Mouse (Mus musculus): ENCODE results near the gene Gm21976.
A peak's percentile ranks its signal among the peaks of the same experiment; 100 is the strongest.

Gm21976 gene

GRCm38 (mm10) chr13:98297883-98298482 is 18.3 kb downstream of the Gm21976 start:
- no peak for DNase-seq (ENCODE audit: low read depth, low spot score)

DNA sequence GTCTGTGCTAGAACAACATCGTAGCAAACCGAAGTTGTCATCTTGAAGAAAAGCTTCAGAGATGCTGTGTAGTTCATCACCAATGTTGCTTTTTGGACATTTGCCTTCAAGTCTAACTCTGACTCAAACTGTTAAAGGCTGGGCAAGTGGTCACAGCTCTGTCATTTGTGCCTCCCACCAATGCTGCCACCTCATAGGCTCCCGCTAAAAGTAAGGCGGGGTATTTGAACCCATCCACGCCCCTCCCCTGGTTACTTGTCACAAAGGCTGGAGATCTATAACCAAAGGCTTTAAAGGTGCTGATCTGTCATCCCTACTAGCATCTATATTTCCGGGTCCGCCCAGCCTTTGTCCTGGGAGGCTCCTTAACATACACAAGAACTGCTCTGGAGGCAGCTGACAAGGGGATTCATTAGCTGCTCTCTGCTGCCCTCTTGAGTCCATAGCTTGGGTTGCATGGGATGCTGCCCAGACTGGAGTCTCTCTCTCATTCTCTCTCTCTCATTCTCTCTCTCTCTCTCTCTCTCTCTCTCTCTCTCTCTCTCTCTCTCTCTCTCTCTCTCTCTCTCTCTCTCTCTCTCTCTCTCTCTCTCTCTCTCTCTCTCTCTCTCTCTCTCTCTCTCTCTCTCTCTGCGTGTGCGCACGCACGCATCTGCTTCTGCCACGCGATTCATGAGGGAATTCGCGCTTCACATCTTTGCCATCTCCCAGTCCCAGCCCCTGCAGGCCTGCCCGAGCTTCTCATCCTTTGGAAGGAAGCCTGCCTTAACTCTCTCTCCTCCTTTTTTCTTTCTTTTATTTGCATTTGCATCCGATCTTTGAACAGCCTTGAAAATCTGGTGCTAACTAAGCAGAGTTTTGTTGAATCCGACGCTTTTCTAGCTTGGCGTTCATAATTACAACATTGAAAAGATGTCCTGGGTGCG is 19.4 kb downstream of the Gm21976 start:
- DNase-seq (ENCODE audit: low read depth, low spot score) = peak; percentile 97

GRCm38 (mm10) chr13:98305257-98305656 is 25.6 kb downstream of the Gm21976 start:
- no peak for DNase-seq (ENCODE audit: low read depth, low spot score)

DNA sequence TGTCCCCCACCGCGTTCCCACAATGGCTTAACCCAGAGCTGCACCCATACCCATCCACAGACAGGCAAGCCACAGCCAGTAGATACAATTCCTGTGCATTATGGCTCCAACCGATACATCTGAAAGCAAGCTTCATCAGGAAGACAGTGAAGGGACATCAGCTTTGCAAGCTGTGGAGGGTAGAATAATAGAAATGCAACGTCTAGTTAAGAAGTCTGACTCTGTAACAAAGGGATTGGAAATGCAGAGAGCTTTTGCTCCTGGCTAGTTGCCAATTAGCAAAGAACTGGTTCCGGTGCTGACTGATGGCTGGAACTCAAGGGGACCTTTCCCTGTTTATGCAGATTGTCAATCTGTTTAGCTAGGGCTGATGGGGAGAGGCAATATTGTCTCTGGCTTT is 26.7 kb downstream of the Gm21976 start:
- DNase-seq (ENCODE audit: low read depth, low spot score) = no peak

- DNase-seq (ENCODE audit: low read depth, low spot score) = no peak
These were observed 27.3 kb downstream of the Gm21976 start for GRCm38 (mm10) chr13:98306852-98307475.

DNA sequence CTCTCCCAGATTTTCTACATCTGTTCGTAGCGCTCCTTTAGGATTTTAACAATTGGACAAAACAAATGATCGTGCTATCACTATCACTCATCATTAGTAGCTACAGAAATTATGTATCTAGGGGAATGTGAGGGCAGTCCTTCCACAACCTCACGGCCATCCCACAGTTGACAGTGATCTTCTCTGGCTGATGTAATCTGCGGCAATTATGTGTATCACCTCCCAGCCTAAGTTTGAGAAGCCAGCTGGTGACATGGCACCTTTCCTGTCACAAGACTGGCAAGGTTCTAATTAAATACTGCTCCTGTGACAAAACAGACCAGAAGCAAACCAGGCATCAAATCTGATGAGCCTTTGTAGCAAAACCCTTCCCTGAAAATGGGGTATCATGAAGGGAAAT is 28.3 kb downstream of the Gm21976 start:
- DNase-seq (ENCODE audit: low read depth, low spot score) = peak; percentile 51

DNA sequence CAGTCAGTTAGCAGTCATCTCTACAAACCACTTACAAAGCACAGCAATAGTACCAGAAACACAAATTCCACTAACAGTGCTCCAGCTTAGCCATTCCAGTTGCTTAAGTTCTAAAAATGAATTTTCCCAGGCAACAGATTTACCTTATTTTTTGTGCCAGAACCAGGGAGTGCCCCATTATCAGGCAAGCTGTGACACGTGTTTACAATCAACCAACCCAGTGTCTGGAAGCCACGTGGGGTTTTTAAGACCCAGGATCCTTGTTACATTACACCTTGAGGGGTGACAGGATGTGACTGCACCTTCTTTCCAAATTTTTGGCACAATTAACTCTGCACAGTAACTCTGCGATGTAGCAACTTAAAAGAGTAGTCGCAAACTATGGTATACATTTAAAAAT is 29.0 kb downstream of the Gm21976 start:
- DNase-seq (ENCODE audit: low read depth, low spot score) = no peak

GRCm38 (mm10) chr13:98311597-98311996 is 31.9 kb downstream of the Gm21976 start:
- DNase-seq (ENCODE audit: low read depth, low spot score) = no peak

GRCm38 (mm10) chr13:98313631-98314030 is 33.9 kb downstream of the Gm21976 start:
- no peak for DNase-seq (ENCODE audit: low read depth, low spot score)

GRCm38 (mm10) chr13:98315124-98315523 is 35.4 kb downstream of the Gm21976 start:
- DNase-seq (ENCODE audit: low read depth, low spot score) = no peak

DNA sequence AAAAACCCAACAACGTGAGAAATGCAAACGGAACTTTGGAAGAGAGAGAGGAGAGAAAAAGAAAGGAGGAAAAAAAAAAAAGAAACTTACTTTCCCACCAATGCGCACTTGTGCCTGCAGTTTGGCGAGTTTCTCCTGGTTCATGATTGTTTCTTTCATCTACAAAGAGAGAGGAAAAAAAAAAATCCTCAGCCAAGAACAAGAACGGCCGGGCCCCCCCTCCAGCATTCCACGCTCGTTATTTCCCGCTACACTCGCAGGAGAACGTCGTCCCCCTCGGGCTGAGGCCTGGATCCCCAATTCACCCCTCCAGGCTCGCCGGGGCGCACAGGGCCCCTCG is 36.4 kb downstream of the Gm21976 start:
- DNase-seq (ENCODE audit: low read depth, low spot score) = peak; percentile 41

GRCm38 (mm10) chr13:98316480-98317245 is 37.0 kb downstream of the Gm21976 start, which contains the start of gene Btf3:
TSS of gene Btf3 (minus strand) at chr13:98317006.
- peak; percentile 93 for DNase-seq (ENCODE audit: low read depth, low spot score)

GRCm38 (mm10) chr13:98317246-98317677 is 37.6 kb downstream of the Gm21976 start:
- no peak for DNase-seq (ENCODE audit: low read depth, low spot score)

DNA sequence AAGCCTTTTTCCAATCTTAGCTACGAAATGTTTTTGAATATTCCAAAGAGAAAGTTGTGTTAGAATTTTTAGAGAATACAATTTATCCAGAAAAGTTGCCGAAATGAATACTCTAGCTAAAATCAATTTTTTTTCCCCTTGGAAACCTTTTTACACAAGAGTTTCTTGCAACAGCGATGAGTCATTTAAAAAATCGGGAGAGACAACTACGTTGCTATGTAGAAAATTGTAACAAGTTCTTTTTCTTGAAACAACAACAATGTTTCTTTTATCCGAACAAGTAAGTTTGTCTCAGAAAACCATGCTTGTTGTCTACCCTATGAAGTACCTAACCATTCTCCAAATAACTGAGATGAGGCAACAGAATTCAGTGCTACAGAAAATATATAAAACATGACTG is 38.2 kb downstream of the Gm21976 start:
- DNase-seq (ENCODE audit: low read depth, low spot score) = peak; percentile 46

DNA sequence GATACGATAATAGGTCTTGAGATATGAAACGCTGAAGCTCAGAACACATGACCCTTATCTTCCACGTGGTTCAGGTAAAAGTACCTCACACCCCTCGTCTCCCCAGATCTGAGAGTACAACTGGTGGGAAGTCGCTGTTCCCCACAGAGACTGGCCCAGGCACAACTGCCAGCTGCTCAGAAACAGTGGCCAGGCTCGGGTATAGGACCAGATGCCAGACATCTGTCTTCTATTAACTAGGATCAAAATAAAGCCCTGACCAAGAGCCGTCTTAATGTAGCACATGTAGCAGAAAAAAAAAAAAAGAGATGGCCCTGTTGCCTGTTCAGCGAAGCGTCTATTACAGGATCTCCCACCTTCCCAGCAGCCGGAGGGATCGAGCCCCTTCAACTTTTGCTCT is 45.3 kb downstream of the Gm21976 start:
- no peak for DNase-seq (ENCODE audit: low read depth, low spot score)

GRCm38 (mm10) chr13:98332106-98332505 is 52.4 kb downstream of the Gm21976 start:
- DNase-seq (ENCODE audit: low read depth, low spot score) = peak; percentile 64

- no peak for DNase-seq (ENCODE audit: low read depth, low spot score)
These were observed 56.5 kb downstream of the Gm21976 start for GRCm38 (mm10) chr13:98336205-98336604.

GRCm38 (mm10) chr13:98340506-98340905 is 60.8 kb downstream of the Gm21976 start:
- DNase-seq (ENCODE audit: low read depth, low spot score) = no peak

DNA sequence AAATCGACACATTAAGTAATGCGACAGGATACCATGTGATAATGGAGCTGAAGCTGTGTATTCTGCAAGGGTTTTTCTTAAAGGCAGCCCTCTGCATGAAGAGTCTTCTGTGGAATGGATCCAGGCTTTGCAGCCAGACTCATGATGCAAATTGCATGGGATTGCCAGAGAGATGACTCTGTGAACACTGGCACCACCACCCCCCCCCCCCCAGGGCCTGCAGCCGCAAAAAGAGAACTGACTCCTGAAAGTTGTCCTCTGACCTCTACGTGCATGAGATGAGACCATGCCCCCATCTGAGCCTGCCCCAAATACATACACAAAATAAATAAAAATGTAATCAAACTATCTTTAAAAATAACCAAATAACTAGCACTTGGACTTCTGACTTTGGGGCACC is 69.8 kb downstream of the Gm21976 start:
- DNase-seq (ENCODE audit: low read depth, low spot score) = no peak

- no peak for DNase-seq (ENCODE audit: low read depth, low spot score)
These were observed 71.8 kb downstream of the Gm21976 start for GRCm38 (mm10) chr13:98351527-98351926.

- no peak for DNase-seq (ENCODE audit: low read depth, low spot score)
These were observed 72.8 kb downstream of the Gm21976 start for GRCm38 (mm10) chr13:98352381-98352975.

Measured in 3T3-L1 (cell line).